Mouse (Mus musculus): Measurements from ENCODE around the gene Lpin3. TPM values are rescaled to one million over a fixed set of nuclear protein-coding genes. Genes with fewer than 3 reads are reported as not detected.
A peak's percentile ranks its signal among the peaks of the same experiment; 100 is the strongest.

The Lpin3 gene
- polyA plus RNA-seq, 1 experiment: 4.6 TPM

DNA sequence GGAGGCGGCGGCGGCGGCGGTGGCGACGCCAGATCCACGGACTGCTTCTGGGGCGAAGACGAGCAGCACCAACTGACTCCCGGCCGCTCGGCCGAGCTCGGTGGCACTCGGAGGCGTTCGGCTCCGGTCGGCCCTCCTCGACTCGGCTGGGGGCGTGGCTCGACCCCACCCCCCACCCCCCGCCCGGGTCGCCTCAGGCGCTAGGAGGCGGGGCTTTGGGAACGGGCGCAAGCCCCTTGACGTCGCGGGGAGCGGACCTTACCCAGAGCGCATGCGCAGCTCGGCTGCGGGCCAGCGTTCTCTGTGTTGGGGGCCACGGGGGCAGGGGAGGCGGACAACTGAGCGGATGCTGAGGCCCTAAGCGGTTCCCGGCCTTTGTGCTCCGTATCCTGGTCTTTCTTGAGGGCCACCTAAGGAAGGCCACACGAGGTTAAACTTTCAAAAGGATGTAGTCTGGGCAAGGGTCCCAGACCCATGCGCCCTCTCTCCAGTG is 7.5 kb upstream of the Lpin3 start, which contains the start of gene Zhx3:
Gene Zhx3, minus strand, starts transcription at position 109 of the 493 bp plus-strand sequence.
- no peak for TF ChIP-seq CTCF (IDR thresholded peaks at IDR 0.05; ENCODE audit: extremely low read depth, insufficient read depth, insufficient read length, insufficient replicate concordance)
- TF ChIP-seq POLR2A (IDR thresholded peaks at IDR 0.05; ENCODE audit: low read depth, low read length): no peak
- H3K4me1 ChIP-seq (ENCODE audit: control insufficient read depth, insufficient read depth, insufficient read length): peaks cover 3% of the 10 kb centered on the region; the same call in 1 of the 2 replicates
- H3K4me3 ChIP-seq (ENCODE audit: extremely low read depth, insufficient read depth, insufficient read length): peak within 1 kb of the TSS; percentile 63
- WGBS: under 1% methylated on average over 45 of the region's 48 CpGs
- H3K36me3 ChIP-seq (ENCODE audit: control insufficient read depth, insufficient read depth, low read length): no peaks in the 10 kb centered on the region
- peak; percentile 70 to 85 for DNase-seq (ENCODE audit: low read depth in 1 of 2, low spot score in 2 of 2)
- H3K27me3 ChIP-seq (ENCODE audit: control insufficient read depth, insufficient read depth, low read length): no peaks in the 10 kb centered on the region
- H3K27ac ChIP-seq (ENCODE audit: insufficient read depth, low read length): peak within 1 kb of the TSS; percentile 85

DNA sequence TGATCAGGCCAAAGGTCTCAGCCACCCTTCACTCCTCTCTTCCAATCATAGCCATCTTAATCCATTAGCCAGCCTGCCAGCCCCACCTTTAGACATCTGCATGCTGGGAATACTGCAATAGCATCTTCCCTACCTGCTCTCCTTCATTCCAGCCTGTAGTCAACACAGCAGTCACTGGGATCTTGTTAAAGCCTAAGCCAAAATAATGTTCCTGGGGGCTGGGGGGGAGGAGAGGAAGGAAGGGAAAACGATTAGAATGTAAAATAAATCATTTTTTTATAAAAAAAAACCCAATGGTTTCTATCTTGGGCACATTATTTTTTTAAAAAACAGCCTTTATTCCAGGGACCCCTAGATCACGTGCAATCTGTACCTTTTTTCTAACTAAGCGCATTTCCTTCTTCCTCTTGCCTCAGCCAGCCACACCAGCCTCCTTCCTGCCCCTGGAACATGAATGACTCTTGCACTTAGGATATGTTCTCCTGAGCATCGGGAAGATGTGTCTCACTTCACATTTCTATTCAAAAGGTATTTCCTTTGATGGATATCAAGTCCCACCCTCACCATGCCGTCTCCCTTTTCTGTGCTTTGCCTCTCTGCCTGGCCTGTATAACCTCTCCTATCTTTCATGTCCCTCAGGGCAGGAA is 6.1 kb upstream of the Lpin3 start:
- H3K27ac ChIP-seq (ENCODE audit: insufficient read depth, low read length): no peak overlapping the region
- H3K36me3 ChIP-seq (ENCODE audit: control insufficient read depth, insufficient read depth, low read length): no peaks in the 10 kb centered on the region
- DNase-seq (ENCODE audit: low read depth in 1 of 2, low spot score in 2 of 2): no peak
- peaks cover 3% of the 10 kb centered on the region; the same call in 1 of the 2 replicates for H3K4me1 ChIP-seq (ENCODE audit: control insufficient read depth, insufficient read depth, insufficient read length)
- no peak overlapping the region for H3K4me3 ChIP-seq (ENCODE audit: extremely low read depth, insufficient read depth, insufficient read length)
- WGBS: 63% methylated on average over 5 of the region's 5 CpGs
- TF ChIP-seq CTCF (IDR thresholded peaks at IDR 0.05; ENCODE audit: extremely low read depth, insufficient read depth, insufficient read length, insufficient replicate concordance): no peak
- no peak for TF ChIP-seq POLR2A (IDR thresholded peaks at IDR 0.05; ENCODE audit: low read depth, low read length)
- no peaks in the 10 kb centered on the region for H3K27me3 ChIP-seq (ENCODE audit: control insufficient read depth, insufficient read depth, low read length)

- 92% methylated on average over 4 of the region's 4 CpGs for WGBS
- Histone ChIP-seq H3K27me3 (ENCODE audit: control insufficient read depth, insufficient read depth, low read length) (no peaks in the 10 kb centered on the region), H3K27ac (ENCODE audit: insufficient read depth, low read length) (no peak overlapping the region), H3K4me1 (ENCODE audit: control insufficient read depth, insufficient read depth, insufficient read length) (peaks cover 3% of the 10 kb centered on the region; the same call in 1 of the 2 replicates), H3K36me3 (ENCODE audit: control insufficient read depth, insufficient read depth, low read length) (no peaks in the 10 kb centered on the region), H3K4me3 (ENCODE audit: extremely low read depth, insufficient read depth, insufficient read length) (no peak overlapping the region)
- no peak for DNase-seq (ENCODE audit: low read depth in 1 of 2, low spot score in 2 of 2)
- TF ChIP-seq CTCF (IDR thresholded peaks at IDR 0.05; ENCODE audit: extremely low read depth, insufficient read depth, insufficient read length, insufficient replicate concordance) (no peak), POLR2A (IDR thresholded peaks at IDR 0.05; ENCODE audit: low read depth, low read length) (no peak)
Observed at GRCm38 (mm10) chr2:160876115-160876514, 4.4 kb upstream of the Lpin3 start.

DNA sequence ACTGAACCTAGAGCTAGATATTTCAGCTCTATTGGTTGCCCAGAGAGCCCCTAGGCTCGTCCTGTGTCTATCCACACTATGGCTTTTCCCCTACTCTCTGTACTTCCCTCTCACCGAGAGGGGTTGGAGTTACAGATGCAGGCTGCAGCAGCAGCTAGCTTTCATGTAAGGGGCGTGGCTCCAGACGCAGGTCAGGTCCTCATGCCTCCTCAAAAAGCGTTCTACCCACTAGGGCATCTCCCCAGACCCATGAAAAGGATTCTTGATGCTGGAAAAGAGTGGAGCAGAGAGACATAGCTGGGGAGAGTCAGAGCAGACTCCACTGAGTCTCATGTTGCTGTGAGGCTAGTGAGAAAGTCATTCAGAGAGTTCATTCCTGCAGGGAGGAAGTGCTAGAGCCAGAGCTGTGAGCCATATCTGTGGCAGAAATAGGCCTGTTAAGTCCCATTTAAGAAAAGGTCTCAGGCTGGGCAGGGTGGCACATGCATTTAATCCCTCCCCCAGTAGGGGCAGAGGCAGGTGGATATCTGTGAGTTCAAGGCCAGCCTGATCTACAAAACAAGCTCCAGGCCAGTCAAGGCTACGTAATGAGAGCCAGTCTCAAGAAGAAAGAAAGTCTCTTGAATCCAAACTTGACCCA is 1.1 kb downstream of the Lpin3 start:
- WGBS: 45% methylated on average over 6 of the region's 6 CpGs
- no peak overlapping the region for H3K4me3 ChIP-seq (ENCODE audit: extremely low read depth, insufficient read depth, insufficient read length)
- H3K4me1 ChIP-seq (ENCODE audit: control insufficient read depth, insufficient read depth, insufficient read length): no peaks in the 10 kb centered on the region
- peak overlapping the region; percentile 43 for H3K27ac ChIP-seq (ENCODE audit: insufficient read depth, low read length)
- no peaks in the 10 kb centered on the region for H3K36me3 ChIP-seq (ENCODE audit: control insufficient read depth, insufficient read depth, low read length)
- H3K27me3 ChIP-seq (ENCODE audit: control insufficient read depth, insufficient read depth, low read length): no peaks in the 10 kb centered on the region
- TF ChIP-seq CTCF (IDR thresholded peaks at IDR 0.05; ENCODE audit: extremely low read depth, insufficient read depth, insufficient read length, insufficient replicate concordance): no peak
- no peak for TF ChIP-seq POLR2A (IDR thresholded peaks at IDR 0.05; ENCODE audit: low read depth, low read length)
- DNase-seq (ENCODE audit: low read depth in 1 of 2, low spot score in 2 of 2): no peak

GRCm38 (mm10) chr2:160882436-160882835 is 2.0 kb downstream of the Lpin3 start:
- TF ChIP-seq POLR2A (IDR thresholded peaks at IDR 0.05; ENCODE audit: low read depth, low read length): no peak
- no peak for TF ChIP-seq CTCF (IDR thresholded peaks at IDR 0.05; ENCODE audit: extremely low read depth, insufficient read depth, insufficient read length, insufficient replicate concordance)
- no peaks in the 10 kb centered on the region for H3K36me3 ChIP-seq (ENCODE audit: control insufficient read depth, insufficient read depth, low read length)
- H3K27me3 ChIP-seq (ENCODE audit: control insufficient read depth, insufficient read depth, low read length): no peaks in the 10 kb centered on the region
- H3K4me3 ChIP-seq (ENCODE audit: extremely low read depth, insufficient read depth, insufficient read length): no peak overlapping the region
- H3K27ac ChIP-seq (ENCODE audit: insufficient read depth, low read length): no peak overlapping the region
- DNase-seq (ENCODE audit: low read depth in 1 of 2, low spot score in 2 of 2): no peak
- 79% methylated on average over 5 of the region's 5 CpGs for WGBS
- H3K4me1 ChIP-seq (ENCODE audit: control insufficient read depth, insufficient read depth, insufficient read length): no peaks in the 10 kb centered on the region

GRCm38 (mm10) chr2:160883912-160884311 is 3.4 kb downstream of the Lpin3 start:
- H3K36me3 ChIP-seq (ENCODE audit: control insufficient read depth, insufficient read depth, low read length): no peaks in the 10 kb centered on the region
- no peaks in the 10 kb centered on the region for H3K27me3 ChIP-seq (ENCODE audit: control insufficient read depth, insufficient read depth, low read length)
- 90% methylated on average over 4 of the region's 4 CpGs for WGBS
- no peak overlapping the region for H3K4me3 ChIP-seq (ENCODE audit: extremely low read depth, insufficient read depth, insufficient read length)
- no peak overlapping the region for H3K27ac ChIP-seq (ENCODE audit: insufficient read depth, low read length)
- TF ChIP-seq CTCF (IDR thresholded peaks at IDR 0.05; ENCODE audit: extremely low read depth, insufficient read depth, insufficient read length, insufficient replicate concordance): no peak
- TF ChIP-seq POLR2A (IDR thresholded peaks at IDR 0.05; ENCODE audit: low read depth, low read length): no peak
- no peak for DNase-seq (ENCODE audit: low read depth in 1 of 2, low spot score in 2 of 2)
- no peaks in the 10 kb centered on the region for H3K4me1 ChIP-seq (ENCODE audit: control insufficient read depth, insufficient read depth, insufficient read length)

GRCm38 (mm10) chr2:160884830-160885229 is 4.4 kb downstream of the Lpin3 start:
- DNase-seq (ENCODE audit: low read depth in 1 of 2, low spot score in 2 of 2): peak in 1 of 2 experiments; percentile 22
- H3K27ac ChIP-seq (ENCODE audit: insufficient read depth, low read length): no peak overlapping the region
- TF ChIP-seq POLR2A (IDR thresholded peaks at IDR 0.05; ENCODE audit: low read depth, low read length) (no peak), CTCF (IDR thresholded peaks at IDR 0.05; ENCODE audit: extremely low read depth, insufficient read depth, insufficient read length, insufficient replicate concordance) (peak; percentile 54; the same call in 1 of the 2 replicates)
- H3K4me1 ChIP-seq (ENCODE audit: control insufficient read depth, insufficient read depth, insufficient read length): no peaks in the 10 kb centered on the region
- no peaks in the 10 kb centered on the region for H3K27me3 ChIP-seq (ENCODE audit: control insufficient read depth, insufficient read depth, low read length)
- 29% methylated on average over 2 of the region's 2 CpGs for WGBS
- no peaks in the 10 kb centered on the region for H3K36me3 ChIP-seq (ENCODE audit: control insufficient read depth, insufficient read depth, low read length)
- H3K4me3 ChIP-seq (ENCODE audit: extremely low read depth, insufficient read depth, insufficient read length): no peak overlapping the region

Measured in spleen, adult 2 months (tissue).